Mouse (Mus musculus) liver, embryonic 12.5 days (tissue): ENCODE results near the gene Ctsc. TPM values are rescaled to one million over a fixed set of nuclear protein-coding genes. Genes with fewer than 3 reads are reported as not detected.

ENCODE experiments used
- ATAC-seq: fragments of 200-750 bp; cut with Nextera tagmentation; 2 replicates; pipeline ENCODE4 v1.8.0; 2017; ENCODE audit warnings: moderate number of reproducible peaks, mild to moderate bottlenecking, moderate library complexity
- H3K27ac ChIP-seq: fragments of 300-500 bp; sonication (generic); 2 replicates; pipeline ENCODE4 v1.5.1; 2016; ENCODE audit warnings: mild to moderate bottlenecking
- H3K27me3 ChIP-seq: fragments of 300-500 bp; sonication (generic); replicated peaks from 2 replicates; pipeline ENCODE4 v1.6.1; 2016; ENCODE audit warnings: mild to moderate bottlenecking, moderate library complexity
- H3K36me3 ChIP-seq: fragments of 300-500 bp; sonication (generic); 2 replicates; pipeline ENCODE4 v1.6.1; 2016; ENCODE audit warnings: mild to moderate bottlenecking, moderate library complexity
- H3K4me1 ChIP-seq: fragments of 300-500 bp; sonication (generic); 2 replicates; pipeline ENCODE4 v1.6.1; 2016
- H3K4me2 ChIP-seq: fragments of 300-500 bp; sonication (generic); 2 replicates; pipeline ENCODE4 v1.6.1; 2016; ENCODE audit warnings: mild to moderate bottlenecking, moderate library complexity
- H3K4me3 ChIP-seq: fragments of 300-500 bp; sonication (generic); 2 replicates; pipeline ENCODE4 v1.5.1; 2016; ENCODE audit warnings: mild to moderate bottlenecking, moderate library complexity
- H3K9ac ChIP-seq: fragments of 300-500 bp; sonication (generic); 2 replicates; pipeline ENCODE4 v1.6.1; 2016; ENCODE audit warnings: mild to moderate bottlenecking, moderate library complexity
- H3K9me3 ChIP-seq: fragments of 300-500 bp; sonication (generic); replicated peaks from 2 replicates; pipeline ENCODE4 v1.6.1; 2016; ENCODE audit warnings: mild to moderate bottlenecking, moderate library complexity
- WGBS: fragments of 180-500 bp; shearing (Covaris S2); methylation state at CpG from one replicate; pipeline ENCODE4 v1.1.7; 2016; ENCODE audit not compliant: insufficient replicate concordance; 5-methylcytosine and 5-hydroxymethylcytosine counted together
- polyA plus RNA-seq: library from polyadenylated mRNA; unstranded; fragments of >200 nt; fragmentation: Nextera tagmentation; extraction: Ambion mirVana; gene quantifications from 2 replicates; pipeline ENCODE4 v1.2.1, GENCODE M21; 2016

The Ctsc gene
- polyA plus RNA-seq, 1 experiment from 2014 or later, result 42.3 TPM

DNA sequence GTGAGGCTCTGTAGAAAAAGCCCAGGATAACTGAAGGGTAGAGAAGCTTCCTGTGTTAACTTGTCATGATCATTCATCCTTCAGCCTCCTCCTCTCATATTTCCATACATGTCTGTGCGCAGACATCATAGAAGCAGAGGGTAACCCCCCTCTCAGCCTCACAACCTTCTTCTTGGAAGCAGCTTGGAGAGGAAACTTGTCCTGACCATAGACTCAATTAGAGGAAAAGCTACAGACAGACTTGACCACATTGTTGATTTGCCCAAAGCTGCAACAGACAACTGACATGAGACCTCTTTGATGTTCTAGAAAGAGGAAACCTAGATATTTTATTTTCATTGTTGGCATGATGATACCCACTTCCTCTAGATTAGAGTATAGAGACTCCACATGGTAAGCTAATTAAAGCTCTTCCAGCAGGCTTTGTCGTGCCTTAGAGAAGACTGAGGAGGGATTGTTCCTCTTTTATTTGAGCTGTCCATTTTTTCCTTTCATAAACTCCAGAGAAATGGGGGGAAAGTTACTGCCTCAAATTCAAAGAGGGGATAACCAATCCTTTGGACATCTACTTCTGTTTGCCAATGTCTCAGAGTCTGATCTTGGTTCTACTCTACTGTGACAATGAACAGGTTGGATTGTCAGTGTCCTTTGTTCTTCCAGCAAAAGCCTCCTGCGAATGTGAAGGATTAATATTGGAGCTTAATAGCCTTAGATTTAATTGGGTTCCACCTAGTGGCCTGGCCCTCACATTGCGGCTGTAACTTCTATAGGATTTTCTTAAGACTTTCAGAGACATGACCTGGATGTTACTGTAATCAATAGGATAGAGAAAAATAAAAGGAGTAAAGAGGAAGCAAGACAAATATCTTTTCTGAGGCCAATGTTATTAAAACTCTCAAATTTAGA is 79.2 kb downstream of the Ctsc start:
- Histone ChIP-seq H3K4me1 (no peaks in the 10 kb centered on the region), H3K4me2 (no peak overlapping the region), H3K4me3 (no peak overlapping the region), H3K36me3 (no peaks in the 10 kb centered on the region), H3K27ac (no peak overlapping the region), H3K9me3 (no peaks in the 10 kb centered on the region), H3K9ac (no peak overlapping the region), H3K27me3 (no peaks in the 10 kb centered on the region)
- 32% methylated on average over 4 of the region's 4 CpGs for WGBS
- ATAC-seq, result no peak

- H3K9me3 ChIP-seq, result no peaks in the 10 kb centered on the region
Observed at GRCm38 (mm10) chr7:88358042-88358878, 80.4 kb downstream of the Ctsc start.

More at GRCm38 (mm10) chr7:88358042-88358878, 80.4 kb downstream of the Ctsc start:
- H3K27me3 ChIP-seq, result no peaks in the 10 kb centered on the region
- H3K4me3 ChIP-seq, result no peak overlapping the region
- 60% methylated on average over 7 of the region's 7 CpGs for WGBS
- H3K9ac ChIP-seq, result no peak overlapping the region
- H3K36me3 ChIP-seq, result no peaks in the 10 kb centered on the region
- no peaks in the 10 kb centered on the region for H3K4me1 ChIP-seq
- no peak overlapping the region for H3K27ac ChIP-seq
- no peak overlapping the region for H3K4me2 ChIP-seq
- no peak for ATAC-seq

Other genes starting within 250 kb of the Ctsc start
- 4.1 and 5.5 TPM in 2 replicates for gene Rab38, start 152.2 kb downstream of the Ctsc start, polyA plus RNA-seq